Mouse (Mus musculus): Measurements from ENCODE around the gene Acbd6. TPM values are rescaled to one million over a fixed set of nuclear protein-coding genes. Genes with fewer than 3 reads are reported as not detected.

Acbd6 gene
- polyA plus RNA-seq, 1 experiment, result 164 TPM

- Histone ChIP-seq H3K4me3 (ENCODE audit: control insufficient read depth, insufficient read depth, low read length) (no peak overlapping the region), H3K36me3 (ENCODE audit: control insufficient read depth, insufficient read depth, low read length) (no peaks in the 10 kb centered on the region), H3K4me1 (replicated peaks; ENCODE audit: control insufficient read depth, insufficient read depth, low read length) (no peaks in the 10 kb centered on the region), H3K27ac (ENCODE audit: control insufficient read depth, insufficient read depth, low read length) (no peak overlapping the region), H3K27me3 (ENCODE audit: control insufficient read depth, insufficient read depth, low read length) (no peaks in the 10 kb centered on the region)
- WGBS, result 98% methylated on average over 6 of the region's 6 CpGs
- DNase-seq, result no peak
- TF ChIP-seq POLR2A (IDR thresholded peaks at IDR 0.05; ENCODE audit: control insufficient read depth, extremely low read depth, insufficient read depth, low read length, poor library complexity) (no peak), CTCF (IDR thresholded peaks at IDR 0.05; ENCODE audit: borderline replicate concordance, control insufficient read depth, extremely low read depth, insufficient read depth, low read length, poor library complexity) (no peak)
Observed at GRCm38 (mm10) chr1:155692230-155692629, 134.3 kb downstream of the Acbd6 start.

- Histone ChIP-seq H3K4me1 (replicated peaks; ENCODE audit: control insufficient read depth, insufficient read depth, low read length) (no peaks in the 10 kb centered on the region), H3K27ac (ENCODE audit: control insufficient read depth, insufficient read depth, low read length) (no peak overlapping the region), H3K4me3 (ENCODE audit: control insufficient read depth, insufficient read depth, low read length) (no peak overlapping the region), H3K36me3 (ENCODE audit: control insufficient read depth, insufficient read depth, low read length) (no peaks in the 10 kb centered on the region), H3K27me3 (ENCODE audit: control insufficient read depth, insufficient read depth, low read length) (no peaks in the 10 kb centered on the region)
- 96% methylated on average over 11 of the region's 11 CpGs for WGBS
- TF ChIP-seq CTCF (IDR thresholded peaks at IDR 0.05; ENCODE audit: borderline replicate concordance, control insufficient read depth, extremely low read depth, insufficient read depth, low read length, poor library complexity) (no peak), POLR2A (IDR thresholded peaks at IDR 0.05; ENCODE audit: control insufficient read depth, extremely low read depth, insufficient read depth, low read length, poor library complexity) (no peak)
- no peak for DNase-seq
Observed at GRCm38 (mm10) chr1:155693026-155693425, 135.1 kb downstream of the Acbd6 start.

- no peak for DNase-seq
- Histone ChIP-seq H3K27ac (ENCODE audit: control insufficient read depth, insufficient read depth, low read length) (no peak overlapping the region), H3K4me1 (replicated peaks; ENCODE audit: control insufficient read depth, insufficient read depth, low read length) (no peaks in the 10 kb centered on the region), H3K36me3 (ENCODE audit: control insufficient read depth, insufficient read depth, low read length) (no peaks in the 10 kb centered on the region), H3K27me3 (ENCODE audit: control insufficient read depth, insufficient read depth, low read length) (no peaks in the 10 kb centered on the region), H3K4me3 (ENCODE audit: control insufficient read depth, insufficient read depth, low read length) (no peak overlapping the region)
- TF ChIP-seq POLR2A (IDR thresholded peaks at IDR 0.05; ENCODE audit: control insufficient read depth, extremely low read depth, insufficient read depth, low read length, poor library complexity) (no peak), CTCF (IDR thresholded peaks at IDR 0.05; ENCODE audit: borderline replicate concordance, control insufficient read depth, extremely low read depth, insufficient read depth, low read length, poor library complexity) (no peak)
- WGBS, result 93% methylated on average over 5 of the region's 5 CpGs
Observed at GRCm38 (mm10) chr1:155693443-155693842, 135.5 kb downstream of the Acbd6 start.

GRCm38 (mm10) chr1:155698373-155699159 is 140.6 kb downstream of the Acbd6 start:
- Histone ChIP-seq H3K27me3 (ENCODE audit: control insufficient read depth, insufficient read depth, low read length) (no peaks in the 10 kb centered on the region), H3K4me3 (ENCODE audit: control insufficient read depth, insufficient read depth, low read length) (no peak overlapping the region), H3K36me3 (ENCODE audit: control insufficient read depth, insufficient read depth, low read length) (no peaks in the 10 kb centered on the region), H3K4me1 (replicated peaks; ENCODE audit: control insufficient read depth, insufficient read depth, low read length) (no peaks in the 10 kb centered on the region), H3K27ac (ENCODE audit: control insufficient read depth, insufficient read depth, low read length) (no peak overlapping the region)
- no peak for DNase-seq
- no peak for TF ChIP-seq POLR2A (IDR thresholded peaks at IDR 0.05; ENCODE audit: control insufficient read depth, extremely low read depth, insufficient read depth, low read length, poor library complexity)
- no peak for TF ChIP-seq CTCF (IDR thresholded peaks at IDR 0.05; ENCODE audit: borderline replicate concordance, control insufficient read depth, extremely low read depth, insufficient read depth, low read length, poor library complexity)
- 80% methylated on average over 17 of the region's 17 CpGs for WGBS

- DNase-seq, result no peak
- TF ChIP-seq CTCF (IDR thresholded peaks at IDR 0.05; ENCODE audit: borderline replicate concordance, control insufficient read depth, extremely low read depth, insufficient read depth, low read length, poor library complexity), result no peak
- TF ChIP-seq POLR2A (IDR thresholded peaks at IDR 0.05; ENCODE audit: control insufficient read depth, extremely low read depth, insufficient read depth, low read length, poor library complexity), result no peak
- Histone ChIP-seq H3K4me3 (ENCODE audit: control insufficient read depth, insufficient read depth, low read length) (no peak overlapping the region), H3K4me1 (replicated peaks; ENCODE audit: control insufficient read depth, insufficient read depth, low read length) (no peaks in the 10 kb centered on the region), H3K36me3 (ENCODE audit: control insufficient read depth, insufficient read depth, low read length) (no peaks in the 10 kb centered on the region), H3K27me3 (ENCODE audit: control insufficient read depth, insufficient read depth, low read length) (no peaks in the 10 kb centered on the region), H3K27ac (ENCODE audit: control insufficient read depth, insufficient read depth, low read length) (no peak overlapping the region)
Observed at GRCm38 (mm10) chr1:155700886-155701285, 143.0 kb downstream of the Acbd6 start.

GRCm38 (mm10) chr1:155703191-155703680 is 145.3 kb downstream of the Acbd6 start:
- H3K4me3 ChIP-seq (ENCODE audit: control insufficient read depth, insufficient read depth, low read length), result no peak overlapping the region
- 92% methylated on average over 5 of the region's 5 CpGs for WGBS
- no peaks in the 10 kb centered on the region for H3K27me3 ChIP-seq (ENCODE audit: control insufficient read depth, insufficient read depth, low read length)
- no peaks in the 10 kb centered on the region for H3K36me3 ChIP-seq (ENCODE audit: control insufficient read depth, insufficient read depth, low read length)
- DNase-seq, result no peak
- no peak for TF ChIP-seq POLR2A (IDR thresholded peaks at IDR 0.05; ENCODE audit: control insufficient read depth, extremely low read depth, insufficient read depth, low read length, poor library complexity)
- H3K27ac ChIP-seq (ENCODE audit: control insufficient read depth, insufficient read depth, low read length), result no peak overlapping the region
- H3K4me1 ChIP-seq (replicated peaks; ENCODE audit: control insufficient read depth, insufficient read depth, low read length), result no peaks in the 10 kb centered on the region

Measured in thymus, adult 2 months (tissue).